Mouse (Mus musculus): ENCODE measurements around the gene Smc1a.

GRCm38 (mm10) chrX:152007863-152008262, 8.4 kb upstream of the Smc1a start:
- TF ChIP-seq GATA1 (IDR thresholded peaks at IDR 0.05; ENCODE audit: borderline replicate concordance, low read length) (no peak), FLI1 (IDR thresholded peaks at IDR 0.05; ENCODE audit: low read length) (no peak)
